Mouse (Mus musculus) midbrain, embryonic 13.5 days (tissue): ENCODE measurements at regions not wholly inside any gene's neighbourhood (a gene's known extent, or its start where the extent isn't known, plus 50 kb on each side); places are given as distances from the start of the nearest gene placed in this dataset.

Experiments
- ATAC-seq: fragments of 200-750 bp; cut with Nextera tagmentation; 2 replicates; pipeline ENCODE4 v1.8.0; 2017; ENCODE audit warnings: mild to moderate bottlenecking, moderate TSS enrichment, moderate library complexity
- H3K27ac ChIP-seq: fragments of 300-500 bp; sonication (generic); 2 replicates; pipeline ENCODE4 v1.5.1; 2015; ENCODE audit warnings: inconsistent platforms, mild to moderate bottlenecking, moderate library complexity
- H3K27me3 ChIP-seq: fragments of 300-500 bp; sonication (generic); 2 replicates; pipeline ENCODE4 v1.6.1; 2015; ENCODE audit warnings: mild to moderate bottlenecking, inconsistent platforms
- H3K36me3 ChIP-seq: fragments of 300-500 bp; sonication (generic); 2 replicates; pipeline ENCODE4 v1.6.1; 2015; ENCODE audit warnings: mild to moderate bottlenecking, inconsistent platforms
- H3K4me1 ChIP-seq: fragments of 300-500 bp; sonication (generic); replicated peaks from 2 replicates; pipeline ENCODE4 v1.6.1; 2015; ENCODE audit warnings: inconsistent platforms
- H3K4me2 ChIP-seq: fragments of 300-500 bp; sonication (generic); replicated peaks from 2 replicates; pipeline ENCODE4 v1.6.1; 2015; ENCODE audit warnings: moderate library complexity, mild to moderate bottlenecking, inconsistent platforms
- H3K4me3 ChIP-seq: fragments of 300-500 bp; sonication (generic); replicated peaks from 2 replicates; pipeline ENCODE4 v1.5.1; 2015; ENCODE audit warnings: mild to moderate bottlenecking, inconsistent platforms
- H3K9ac ChIP-seq: fragments of 300-500 bp; sonication (generic); replicated peaks from 2 replicates; pipeline ENCODE4 v1.6.1; 2015; ENCODE audit warnings: mild to moderate bottlenecking, inconsistent platforms
- H3K9me3 ChIP-seq: fragments of 300-500 bp; sonication (generic); 2 replicates; pipeline ENCODE4 v1.6.1; 2016; ENCODE audit warnings: mild to moderate bottlenecking, inconsistent platforms
- WGBS: fragments of 180-500 bp; shearing (Covaris S2); methylation state at CpG from one replicate; pipeline ENCODE4 v1.1.7; 2015; 5-methylcytosine and 5-hydroxymethylcytosine counted together

- peak overlapping the region; percentile 22; the same call in 1 of the 2 replicates for H3K4me2 ChIP-seq
These were observed 112.7 kb upstream of the Spred2 start for GRCm38 (mm10) chr11:19811271-19811991.

GRCm38 (mm10) chr11:19811992-19812690, 112.0 kb upstream of the Spred2 start:
- Histone ChIP-seq H3K9ac (0 out of 2 replicates have a peak overlapping the region, but pooled peaks have one; percentile 32), H3K36me3 (no peaks in the 10 kb centered on the region), H3K27ac (no peak overlapping the region), H3K4me2 (peak overlapping the region; percentile 22; the same call in 1 of the 2 replicates), H3K4me1 (peaks cover 9% of the 10 kb centered on the region), H3K4me3 (no peak overlapping the region), H3K27me3 (no peaks in the 10 kb centered on the region), H3K9me3 (0 out of 2 replicates have a peak, but pooled peaks cover 4% of the 10 kb centered on the region)
- peak; percentile 60 for ATAC-seq
- 14% methylated on average over 10 of the region's 10 CpGs for WGBS

More at GRCm38 (mm10) chr11:19811271-19811991, 112.7 kb upstream of the Spred2 start:
- Histone ChIP-seq H3K36me3 (no peaks in the 10 kb centered on the region), H3K27ac (no peak overlapping the region), H3K4me1 (peaks cover 9% of the 10 kb centered on the region), H3K27me3 (no peaks in the 10 kb centered on the region), H3K9me3 (0 out of 2 replicates have a peak, but pooled peaks cover 4% of the 10 kb centered on the region), H3K4me3 (no peak overlapping the region), H3K9ac (no peak overlapping the region)
- WGBS = 14% methylated on average over 12 of the region's 12 CpGs
- peak; percentile 48; the same call in 1 of the 2 replicates for ATAC-seq

DNA sequence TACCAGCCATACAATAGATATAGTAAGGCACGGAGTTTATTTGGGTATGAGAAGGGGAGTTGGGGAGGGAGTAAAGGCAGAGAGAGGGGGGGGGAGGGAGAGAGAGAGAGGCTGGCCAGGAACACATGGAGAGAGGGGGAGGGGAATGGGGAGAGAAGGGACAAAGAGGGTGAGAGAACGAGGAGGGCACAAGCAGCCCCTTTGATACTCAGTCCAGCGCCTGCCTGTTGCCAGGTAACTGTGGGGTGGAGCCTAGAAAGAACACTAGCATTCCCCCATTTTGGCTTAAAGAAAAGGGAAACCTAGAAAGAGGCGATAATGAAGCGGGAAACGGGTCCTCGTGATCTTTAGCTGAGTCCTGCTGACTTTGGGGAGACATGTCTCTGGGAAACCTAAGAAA, 110.6 kb upstream of the Spred2 start:
- H3K9ac ChIP-seq = no peak overlapping the region
- H3K9me3 ChIP-seq = 0 out of 2 replicates have a peak, but pooled peaks cover 4% of the 10 kb centered on the region
- 66% methylated on average over 7 of the region's 7 CpGs for WGBS
- no peak for ATAC-seq
- H3K4me3 ChIP-seq = no peak overlapping the region
- peaks cover 9% of the 10 kb centered on the region for H3K4me1 ChIP-seq
- H3K27ac ChIP-seq = no peak overlapping the region
- no peaks in the 10 kb centered on the region for H3K36me3 ChIP-seq
- H3K4me2 ChIP-seq = no peak overlapping the region
- H3K27me3 ChIP-seq = no peaks in the 10 kb centered on the region

DNA sequence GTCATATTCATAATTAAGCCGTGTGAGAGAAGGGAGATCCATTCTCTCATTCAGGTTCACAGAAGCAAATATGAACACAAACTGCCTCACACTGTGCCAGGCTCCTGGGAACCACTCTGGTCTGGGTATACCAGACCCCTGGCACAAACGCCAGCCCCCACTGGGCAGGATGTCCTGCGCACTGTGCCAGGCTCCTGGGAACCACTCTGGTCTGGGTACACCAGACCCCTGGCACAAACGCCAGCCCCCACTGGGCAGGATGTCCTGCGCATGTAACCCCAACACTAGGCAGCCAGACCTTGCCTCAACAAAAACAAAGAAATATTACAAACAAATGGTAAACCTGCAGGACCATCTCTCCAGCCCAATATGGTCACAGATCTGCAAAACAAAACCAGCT, 101.2 kb upstream of the Spred2 start:
- Histone ChIP-seq H3K9me3 (no peaks in the 10 kb centered on the region), H3K36me3 (no peaks in the 10 kb centered on the region), H3K4me3 (no peak overlapping the region), H3K4me1 (no peaks in the 10 kb centered on the region), H3K4me2 (no peak overlapping the region), H3K27ac (no peak overlapping the region), H3K9ac (no peak overlapping the region), H3K27me3 (no peaks in the 10 kb centered on the region)
- WGBS = 82% methylated on average over 5 of the region's 5 CpGs
- ATAC-seq = peak; percentile 71

DNA sequence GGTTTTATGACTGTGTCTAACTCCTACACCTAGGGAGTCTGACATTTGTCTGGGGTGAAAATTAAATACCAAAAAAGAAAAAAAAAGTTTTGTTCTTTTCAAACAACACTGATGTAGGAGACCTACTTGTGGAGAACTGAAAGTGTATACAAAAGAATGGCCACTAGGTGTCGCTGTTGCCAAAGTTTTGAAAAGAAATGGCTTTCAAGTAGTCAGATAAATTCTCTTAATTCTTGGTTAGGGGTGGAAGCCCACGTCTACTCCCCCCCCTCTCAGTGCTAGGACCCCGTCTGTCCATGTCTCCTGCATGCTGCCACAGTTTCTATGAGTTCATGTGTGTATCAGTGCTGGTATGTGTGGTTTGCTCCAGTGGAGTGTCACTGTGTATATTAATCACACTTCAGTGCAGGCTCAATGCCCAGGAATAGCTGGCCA, 100.7 kb upstream of the Spred2 start:
- H3K9ac ChIP-seq = no peak overlapping the region
- H3K4me3 ChIP-seq = no peak overlapping the region
- H3K4me2 ChIP-seq = no peak overlapping the region
- no peaks in the 10 kb centered on the region for H3K27me3 ChIP-seq
- H3K27ac ChIP-seq = no peak overlapping the region
- no peaks in the 10 kb centered on the region for H3K36me3 ChIP-seq
- H3K9me3 ChIP-seq = no peaks in the 10 kb centered on the region
- 1% methylated on average over 3 of the region's 3 CpGs for WGBS
- no peaks in the 10 kb centered on the region for H3K4me1 ChIP-seq
- peak; percentile 59 for ATAC-seq

GRCm38 (mm10) chr11:19826481-19827185, 97.5 kb upstream of the Spred2 start:
- ATAC-seq = no peak
- no peak overlapping the region for H3K4me3 ChIP-seq
- no peaks in the 10 kb centered on the region for H3K36me3 ChIP-seq
- no peak overlapping the region for H3K4me2 ChIP-seq
- H3K9ac ChIP-seq = no peak overlapping the region
- H3K27me3 ChIP-seq = no peaks in the 10 kb centered on the region
- H3K9me3 ChIP-seq = no peaks in the 10 kb centered on the region
- H3K27ac ChIP-seq = no peak overlapping the region
- WGBS = 90% methylated on average over 13 of the region's 13 CpGs
- peaks cover 6% of the 10 kb centered on the region for H3K4me1 ChIP-seq

DNA sequence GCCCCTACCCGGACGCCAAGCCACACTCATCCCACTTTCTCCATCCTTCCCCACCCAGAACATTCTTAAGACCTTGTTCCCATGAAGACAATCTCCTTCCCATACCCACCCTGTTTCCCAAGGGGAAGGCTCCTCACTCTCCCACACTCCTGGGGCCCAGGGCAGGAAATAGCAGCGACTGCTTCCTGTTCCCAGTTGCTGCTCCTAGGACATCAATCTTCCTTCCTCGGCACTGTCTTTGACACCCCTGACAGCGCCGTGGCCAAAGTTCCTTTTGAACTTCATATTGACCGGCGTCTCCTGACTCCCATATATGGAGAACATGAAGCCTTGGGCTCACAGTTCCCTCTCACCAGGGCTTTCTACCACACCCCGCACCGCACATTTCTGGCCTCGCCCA, 96.2 kb upstream of the Spred2 start:
- Histone ChIP-seq H3K4me3 (no peak overlapping the region), H3K27ac (no peak overlapping the region)
- WGBS = 88% methylated on average over 11 of the region's 11 CpGs

GRCm38 (mm10) chr11:19828959-19829401, 95.2 kb upstream of the Spred2 start:
- ATAC-seq = no peak
- 61% methylated on average over 8 of the region's 8 CpGs for WGBS

More for the DNA sequence above, 96.2 kb upstream of the Spred2 start:
- Histone ChIP-seq H3K36me3 (no peaks in the 10 kb centered on the region), H3K4me2 (no peak overlapping the region), H3K4me1 (peaks cover 6% of the 10 kb centered on the region), H3K9me3 (no peaks in the 10 kb centered on the region), H3K9ac (no peak overlapping the region), H3K27me3 (no peaks in the 10 kb centered on the region)
- no peak for ATAC-seq

GRCm38 (mm10) chr11:19829564-19830279, 94.5 kb upstream of the Spred2 start:
- ATAC-seq = no peak
- WGBS = 33% methylated on average over 9 of the region's 9 CpGs
- H3K9me3 ChIP-seq = no peaks in the 10 kb centered on the region
- no peaks in the 10 kb centered on the region for H3K27me3 ChIP-seq
- H3K36me3 ChIP-seq = no peaks in the 10 kb centered on the region
- no peak overlapping the region for H3K4me3 ChIP-seq
- peaks cover 8% of the 10 kb centered on the region for H3K4me1 ChIP-seq
- H3K27ac ChIP-seq = 0 out of 2 replicates have a peak overlapping the region, but pooled peaks have one; percentile 11
- H3K9ac ChIP-seq = no peak overlapping the region
- H3K4me2 ChIP-seq = no peak overlapping the region

More at GRCm38 (mm10) chr11:19828959-19829401, 95.2 kb upstream of the Spred2 start:
- Histone ChIP-seq H3K27me3 (no peaks in the 10 kb centered on the region), H3K36me3 (no peaks in the 10 kb centered on the region), H3K9ac (no peak overlapping the region), H3K4me3 (no peak overlapping the region), H3K9me3 (no peaks in the 10 kb centered on the region), H3K4me1 (peaks cover 6% of the 10 kb centered on the region), H3K27ac (no peak overlapping the region), H3K4me2 (no peak overlapping the region)

DNA sequence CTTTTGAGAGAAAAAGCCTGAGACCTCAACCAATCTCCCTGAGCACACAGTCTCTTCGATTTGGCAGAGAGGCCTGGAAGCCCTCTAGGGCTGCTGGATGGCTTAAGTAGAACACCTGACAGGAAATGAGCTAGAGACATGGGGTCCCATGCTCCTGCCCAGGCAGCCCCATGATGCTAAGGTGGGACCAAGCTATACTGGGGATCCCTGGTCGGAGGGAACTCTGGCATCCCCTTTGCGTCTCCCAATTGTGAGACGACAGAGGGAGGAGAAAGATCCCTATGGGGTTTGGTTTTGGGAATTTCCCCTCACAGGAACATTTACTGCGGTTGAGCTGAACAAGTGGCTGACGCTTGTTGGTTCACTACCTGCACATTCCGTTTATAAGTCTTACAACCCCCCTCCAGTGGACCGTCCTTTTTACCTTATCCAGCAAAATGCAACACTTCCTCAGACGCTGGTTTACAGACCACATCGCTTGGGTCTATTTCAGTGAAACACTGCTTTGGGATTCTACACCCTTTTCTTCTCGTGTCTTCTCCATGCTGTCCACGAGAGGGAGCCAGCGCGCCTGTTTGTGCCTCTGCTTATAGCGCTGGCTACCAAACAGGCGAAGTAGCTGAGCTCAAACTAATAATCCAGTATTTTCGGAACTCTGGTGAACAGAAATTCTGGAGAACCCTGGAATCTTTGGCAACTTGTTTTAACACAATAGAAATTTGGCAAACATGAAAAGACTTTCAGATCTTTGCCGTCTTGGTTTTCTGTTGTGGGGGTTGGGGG, 93.7 kb upstream of the Spred2 start:
- Histone ChIP-seq H3K9me3 (no peaks in the 10 kb centered on the region), H3K9ac (no peak overlapping the region), H3K4me3 (no peak overlapping the region), H3K27ac (no peak overlapping the region), H3K36me3 (no peaks in the 10 kb centered on the region), H3K4me1 (peaks cover 15% of the 10 kb centered on the region), H3K4me2 (no peak overlapping the region), H3K27me3 (no peaks in the 10 kb centered on the region)
- 20% methylated on average over 18 of the region's 18 CpGs for WGBS
- no peak for ATAC-seq

DNA sequence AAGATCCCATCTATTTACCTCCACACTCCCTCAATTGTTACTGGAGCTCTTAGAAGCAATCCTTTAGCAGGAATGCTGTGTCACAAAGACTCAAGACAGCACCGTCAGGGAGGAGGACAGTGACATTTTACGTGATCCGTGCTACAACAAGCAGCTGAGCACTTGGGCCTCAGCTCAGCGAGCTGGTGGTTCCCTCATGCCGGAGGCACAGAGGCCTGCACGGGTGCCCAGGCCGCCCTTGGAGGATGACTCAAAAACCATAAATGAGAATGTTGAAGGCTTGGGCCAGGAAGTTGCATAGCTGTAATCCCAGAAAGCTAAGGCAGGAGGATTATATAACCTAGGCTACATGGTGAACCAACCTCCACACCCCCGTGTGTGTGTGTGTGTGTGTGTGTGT, 89.6 kb upstream of the Spred2 start:
- no peaks in the 10 kb centered on the region for H3K9me3 ChIP-seq
- H3K9ac ChIP-seq = peak overlapping the region; percentile 29; the same call in 1 of the 2 replicates
- H3K27me3 ChIP-seq = no peaks in the 10 kb centered on the region
- no peak for ATAC-seq
- 66% methylated on average over 8 of the region's 8 CpGs for whole genome bisulfite sequencing
- H3K4me3 ChIP-seq = no peak overlapping the region
- H3K4me2 ChIP-seq = no peak overlapping the region
- H3K4me1 ChIP-seq = peaks cover 18% of the 10 kb centered on the region
- no peaks in the 10 kb centered on the region for H3K36me3 ChIP-seq
- peak overlapping the region; percentile 44; the same call in 1 of the 2 replicates for H3K27ac ChIP-seq
